Mouse (Mus musculus): ENCODE measurements around the gene Gm20890. TPM values are rescaled to one million over a fixed set of nuclear protein-coding genes. Genes with fewer than 3 reads are reported as not detected.
"Not testable (repeated sequence)": the region's sequence is repeated elsewhere in the genome, so short reads cannot be mapped to it uniquely, and the experiment has no call there.

Gm20890 gene
- not detected for total RNA-seq (2021)
- not detected in 2 replicates for polyA plus RNA-seq (2012; rRNA removed)
- long read RNA-seq, result 0 reads

- not testable (repeated sequence) for DNase-seq
Measured at GRCm38 (mm10) chrY:26776699-26777098, at the start of gene Gm20890. Gm20890 (minus strand) TSS chrY:26776799.
